ENCODE assay signal across 9 mouse cellular contexts in the genomic region with DNA sequence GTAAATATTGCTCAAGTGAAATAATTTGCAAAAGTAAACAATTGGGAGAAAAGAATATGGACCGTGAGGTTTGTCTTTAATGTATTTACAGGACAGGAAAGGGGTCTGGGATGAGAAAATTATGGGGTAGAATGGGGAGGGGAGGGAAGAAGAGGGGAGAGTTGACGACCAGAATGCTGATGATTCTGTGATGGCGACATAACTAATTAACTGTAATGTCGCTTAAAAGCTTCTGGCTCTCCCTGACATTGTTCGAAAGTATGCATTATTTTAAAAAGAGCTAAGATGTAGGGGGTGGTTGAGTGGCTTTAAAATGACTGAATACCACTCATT.
DNase-seq lines count a peak whose midpoint lies in the region; ATAC-seq lines count a peak whose summit lies in the region.
"Had no signal": no experiment of that assay in that cellular context is flagged by ENCODE, and none has a peak within 500 bp of the region (broad histone marks: within the 10 kb centered on the region; RNA-seq: fewer than 3 reads in every experiment).

No protein-coding gene starts in this region.

- no peak for ATAC-seq in heart, embryonic 15.5 days (replicated peaks; ENCODE audit: insufficient number of reproducible peaks, insufficient read depth, low FRiP score, low read depth)
- no peak for ATAC-seq in embryonic facial prominence, embryonic 12.5 days (ENCODE audit: insufficient number of reproducible peaks, insufficient read depth, low FRiP score, low TSS enrichment)
- peak; percentile 55 for ATAC-seq in hindbrain, embryonic 12.5 days (ENCODE audit: low FRiP score)
- peak; percentile 35; the same call in 1 of the 2 replicates for ATAC-seq in midbrain, embryonic 14.5 days (ENCODE audit: low FRiP score, low TSS enrichment)

- H3K4me2 ChIP-seq in heart, embryonic 15.5 days, result peak overlapping the region; percentile 80
- peak overlapping the region; percentile 55 for H3K4me2 ChIP-seq in embryonic facial prominence, embryonic 12.5 days (replicated peaks)
- peak overlapping the region; percentile 58 for H3K4me2 ChIP-seq in hindbrain, embryonic 12.5 days (replicated peaks)
- peak overlapping the region; percentile 51 for H3K4me2 ChIP-seq in midbrain, embryonic 14.5 days (ENCODE audit: low read length)

- 17% methylated on average over 5 of the region's 5 CpGs for WGBS in heart, embryonic 15.5 days
- 7% methylated on average over 5 of the region's 5 CpGs for WGBS in embryonic facial prominence, embryonic 12.5 days
- WGBS in hindbrain, embryonic 12.5 days, result 7% methylated on average over 5 of the region's 5 CpGs
- WGBS in midbrain, embryonic 14.5 days, result 0% methylated on average over 5 of the region's 5 CpGs

- H3K36me3 ChIP-seq in heart, embryonic 15.5 days, result no peaks in the 10 kb centered on the region
- H3K36me3 ChIP-seq in embryonic facial prominence, embryonic 12.5 days, result no peaks in the 10 kb centered on the region
- H3K36me3 ChIP-seq in hindbrain, embryonic 12.5 days, result no peaks in the 10 kb centered on the region
- no peaks in the 10 kb centered on the region for H3K36me3 ChIP-seq in midbrain, embryonic 14.5 days (ENCODE audit: control insufficient read depth, insufficient read depth, low read length)

- DNase-seq in heart, adult 18-20 months, result no peak
- DNase-seq in midbrain, embryonic 14.5 days, result peak; percentile 63
- DNase-seq in urinary bladder, postnatal 14 days (ENCODE audit: low spot score), result no peak
- DNase-seq in B cell, adult 2 months, result no peak
- DNase-seq in right cerebral cortex, adult 18-20 months, result no peak
- DNase-seq: thymus, postnatal 4 days had no signal

- peak overlapping the region; percentile 57; the same call in 1 of the 2 replicates for H3K9ac ChIP-seq in heart, embryonic 15.5 days
- H3K9ac ChIP-seq in embryonic facial prominence, embryonic 12.5 days, result peak overlapping the region; percentile 44; the same call in 1 of the 2 replicates
- peak overlapping the region; percentile 61 for H3K9ac ChIP-seq in hindbrain, embryonic 12.5 days
- peak overlapping the region; percentile 52 for H3K9ac ChIP-seq in midbrain, embryonic 14.5 days (replicated peaks; ENCODE audit: low read length)

- no peaks in the 10 kb centered on the region for H3K9me3 ChIP-seq in heart, embryonic 15.5 days (replicated peaks)
- no peaks in the 10 kb centered on the region for H3K9me3 ChIP-seq in embryonic facial prominence, embryonic 12.5 days
- no peaks in the 10 kb centered on the region for H3K9me3 ChIP-seq in hindbrain, embryonic 12.5 days (replicated peaks)
- no peaks in the 10 kb centered on the region for H3K9me3 ChIP-seq in midbrain, embryonic 14.5 days (ENCODE audit: control insufficient read depth, low read length)

- H3K4me3 ChIP-seq in heart, embryonic 15.5 days, result peak overlapping the region; percentile 54
- H3K4me3 ChIP-seq in embryonic facial prominence, embryonic 12.5 days, result peak overlapping the region; percentile 35
- peak overlapping the region; percentile 35 for H3K4me3 ChIP-seq in hindbrain, embryonic 12.5 days
- H3K4me3 ChIP-seq in midbrain, embryonic 14.5 days (replicated peaks; ENCODE audit: low read depth, low read length), result peak overlapping the region; percentile 31

- no peak overlapping the region for H3K27ac ChIP-seq in heart, embryonic 15.5 days
- peak overlapping the region; percentile 79 for H3K27ac ChIP-seq in embryonic facial prominence, embryonic 12.5 days
- peak overlapping the region; percentile 96 for H3K27ac ChIP-seq in hindbrain, embryonic 12.5 days
- H3K27ac ChIP-seq in midbrain, embryonic 14.5 days (replicated peaks; ENCODE audit: low read depth, low read length), result peak overlapping the region; percentile 94

- H3K4me1 ChIP-seq in heart, embryonic 15.5 days (replicated peaks), result peaks cover 12% of the 10 kb centered on the region
- H3K4me1 ChIP-seq in embryonic facial prominence, embryonic 12.5 days, result peaks cover 9% of the 10 kb centered on the region; the same call in 1 of the 2 replicates
- peaks cover 15% of the 10 kb centered on the region for H3K4me1 ChIP-seq in hindbrain, embryonic 12.5 days
- H3K4me1 ChIP-seq in midbrain, embryonic 14.5 days (ENCODE audit: control insufficient read depth, insufficient read depth, low read length), result peaks cover 11% of the 10 kb centered on the region

- H3K27me3 ChIP-seq in heart, embryonic 15.5 days, result no peaks in the 10 kb centered on the region
- no peaks in the 10 kb centered on the region for H3K27me3 ChIP-seq in embryonic facial prominence, embryonic 12.5 days
- no peaks in the 10 kb centered on the region for H3K27me3 ChIP-seq in hindbrain, embryonic 12.5 days
- H3K27me3 ChIP-seq in midbrain, embryonic 14.5 days (ENCODE audit: control insufficient read depth, insufficient read depth, low read length), result no peaks in the 10 kb centered on the region

Comparison
In these comparisons a context has a peak if more than half of its experiments do, and no peak if none do; other contexts are left out.
1. ATAC-seq: peak in hindbrain, embryonic 12.5 days (single experiment) and midbrain, embryonic 14.5 days (single experiment); none in heart, embryonic 15.5 days (single experiment) and embryonic facial prominence, embryonic 12.5 days (single experiment).
2. Peak in every context shown above with its lines, with median percentiles within 50 percentile points of each other: H3K4me2 ChIP-seq, H3K4me3 ChIP-seq and H3K9ac ChIP-seq.